In genomic region chrX:164145463-164146250, GRCm38 (mm10) we compare ENCODE assay signal across 15 mouse cellular contexts. TPM values are rescaled to one million over a fixed set of nuclear protein-coding genes. Genes with fewer than 3 reads are reported as not detected.
A peak's percentile ranks its signal among the peaks of the same experiment; 100 is the strongest.
DNase-seq lines count a peak whose midpoint lies in the region; ATAC-seq and TF ChIP-seq lines count a peak whose summit lies in the region.
"Had no signal": no experiment of that assay in that cellular context is flagged by ENCODE, and none has a peak within 500 bp of the region (broad histone marks: within the 10 kb centered on the region; RNA-seq: fewer than 3 reads in every experiment).

No protein-coding gene starts in this region.

- no peak overlapping the region for H3K4me3 ChIP-seq in lung, adult 2 months (replicated peaks; ENCODE audit: extremely low read depth, low read depth, low read length)
- no peak overlapping the region for H3K4me3 ChIP-seq in intestine, postnatal 0 days (ENCODE audit: low read depth, low read length)
- H3K4me3 ChIP-seq: limb, embryonic 10.5 days had no signal

- H3K4me2 ChIP-seq in intestine, postnatal 0 days (replicated peaks; ENCODE audit: low read depth): no peak overlapping the region; the same call in 1 of the 2 replicates
- H3K4me2 ChIP-seq: hindbrain, embryonic 14.5 days had no signal

- H3K9ac ChIP-seq in intestine, postnatal 0 days (ENCODE audit: low read depth, low read length): no peak overlapping the region
- H3K9ac ChIP-seq: hindbrain, embryonic 14.5 days had no signal

- no peak for TF ChIP-seq CTCF in lung, adult 2 months (IDR thresholded peaks at IDR 0.05; ENCODE audit: insufficient read depth, low read length)
- no peak for TF ChIP-seq CTCF in intestine, postnatal 0 days (IDR thresholded peaks at IDR 0.05; ENCODE audit: low read depth)

- TF ChIP-seq POLR2A in lung, adult 2 months (IDR thresholded peaks at IDR 0.05; ENCODE audit: borderline replicate concordance, extremely low read depth, low read depth, low read length): no peak

- 57% methylated on average over 6 of the region's 6 CpGs for WGBS in lung, adult 2 months
- 61% methylated on average over 6 of the region's 6 CpGs for WGBS in intestine, postnatal 0 days

- H3K27me3 ChIP-seq in intestine, postnatal 0 days (replicated peaks; ENCODE audit: control insufficient read depth, insufficient read depth, low read length): no peaks in the 10 kb centered on the region

- H3K36me3 ChIP-seq in intestine, postnatal 0 days (ENCODE audit: control insufficient read depth, insufficient read depth): no peaks in the 10 kb centered on the region
- H3K36me3 ChIP-seq: limb, embryonic 10.5 days had no signal

- peak; percentile 47; the same call in 1 of the 2 replicates for ATAC-seq in intestine, postnatal 0 days
- ATAC-seq: CD4-positive, CD25-positive, alpha-beta regulatory T cell, adult 4 months had no signal

- peak; percentile 4 for DNase-seq in lung, adult 2 months
- no peak for DNase-seq in lung, postnatal 25 days (ENCODE audit: low spot score)
- peak; percentile 13 for DNase-seq in c-Kit-negative CD71-positive TER-119-positive erythroid progenitor cells, embryonic 14.5 days (ENCODE audit: low read depth, low spot score)
- DNase-seq in lung, postnatal 36 days: peak; percentile 33
- DNase-seq in frontal cortex, adult 2 months (ENCODE audit: extremely low spot score in 1 of 2, low spot score in 1 of 2): no peak
- DNase-seq in yolk sac, embryonic 10.5 days (ENCODE audit: low spot score): no peak
- no peak for DNase-seq in layer of hippocampus, adult 9-10 months (ENCODE audit: low spot score)
- DNase-seq: adrenal gland, adult 2 months; cerebellum, adult 11-12 months; kidney, adult 9 months had no signal

- H3K9me3 ChIP-seq in intestine, postnatal 0 days (ENCODE audit: control insufficient read depth): no peaks in the 10 kb centered on the region
- H3K9me3 ChIP-seq: limb, embryonic 10.5 days had no signal

- no peaks in the 10 kb centered on the region for H3K4me1 ChIP-seq in lung, adult 2 months (ENCODE audit: control insufficient read depth, insufficient read depth, low read length)
- H3K4me1 ChIP-seq in intestine, postnatal 0 days (replicated peaks; ENCODE audit: control insufficient read depth, insufficient read depth, low read length): no peaks in the 10 kb centered on the region
- H3K4me1 ChIP-seq: limb, embryonic 10.5 days had no signal

- H3K27ac ChIP-seq in intestine, postnatal 0 days (ENCODE audit: low read depth, low read length): no peak overlapping the region
- H3K27ac ChIP-seq: hindbrain, embryonic 14.5 days; limb, embryonic 10.5 days had no signal

RNA-seq across cellular contexts. Expression of gene Ace2, which starts 6.5 kb away (rescaled TPM):
- polyA plus RNA-seq in lung, adult 2 months (2012; rRNA removed): 1.9 and 3.3 TPM in 2 replicates
- polyA plus RNA-seq in intestine, postnatal 0 days (2015; fragmentation: Nextera tagmentation; extraction: Ambion mirVana): 515 and 570 TPM in 2 replicates
- 1.6 and 1.7 TPM in 2 replicates for polyA plus RNA-seq in frontal cortex, adult 2 months (2012; rRNA removed)
- polyA plus RNA-seq: CD4-positive, CD25-positive, alpha-beta regulatory T cell, adult 4 months had no signal

RNA-seq across cellular contexts. Expression of gene Cltrn, which starts 57.0 kb away (rescaled TPM):
- not detected in 2 replicates for polyA plus RNA-seq in lung, adult 2 months (2012; rRNA removed)
- 3.4 and 3.8 TPM in 2 replicates for polyA plus RNA-seq in intestine, postnatal 0 days (2015; fragmentation: Nextera tagmentation; extraction: Ambion mirVana)
- polyA plus RNA-seq in frontal cortex, adult 2 months (2012; rRNA removed): 0.08 and 0.20 TPM in 2 replicates
- polyA plus RNA-seq: adrenal gland, adult 2 months; CD4-positive, CD25-positive, alpha-beta regulatory T cell, adult 4 months; testis, adult 2 months had no signal

Comparison
In these comparisons a context has a peak if more than half of its experiments do, and no peak if none do; other contexts are left out.
1. DNase-seq: peak in lung, adult 2 months (single experiment), c-Kit-negative CD71-positive TER-119-positive erythroid progenitor cells, embryonic 14.5 days (single experiment) and lung, postnatal 36 days (single experiment); none in lung, postnatal 25 days (single experiment), frontal cortex, adult 2 months (0 of 2), yolk sac, embryonic 10.5 days (single experiment) and layer of hippocampus, adult 9-10 months (single experiment).
2. RNA of gene Ace2, which starts 6.5 kb away (polyA plus RNA-seq): 515 to 570 TPM in intestine, postnatal 0 days; 1.9 to 3.3 TPM in lung, adult 2 months and 1.6 to 1.7 TPM in frontal cortex, adult 2 months; every median in the first group is over 100 times any median in the second.